Mouse (Mus musculus) liver, postnatal 0 days (tissue): ENCODE measurements at regions not wholly inside any gene's neighbourhood (a gene's known extent, or its start where the extent isn't known, plus 50 kb on each side); places are given as distances from the start of the nearest gene placed in this dataset.

Experiments used
- ATAC-seq: fragments of 200-750 bp; cut with Nextera tagmentation; 2 replicates; pipeline ENCODE4 v1.8.0; 2017; ENCODE audit warnings: mild to moderate bottlenecking, moderate library complexity
- DNase-seq: peaks from one replicate; pipeline ENCODE4 v3.0.0-alpha.2; 2016
- H3K27ac ChIP-seq: fragments of 300-500 bp; sonication (generic); 2 replicates; pipeline ENCODE4 v1.5.1; 2014; ENCODE audit warnings: antibody characterized with exemption, moderate library complexity, mild to moderate bottlenecking, low read depth
- H3K27me3 ChIP-seq: fragments of 300-500 bp; sonication (generic); 2 replicates; pipeline ENCODE4 v1.6.1; 2014; ENCODE audit warnings: low read length, control low read depth, mixed read lengths; ENCODE audit not compliant: insufficient read depth
- H3K36me3 ChIP-seq: fragments of 300-500 bp; sonication (generic); replicated peaks from 2 replicates; pipeline ENCODE4 v1.6.1; 2014; ENCODE audit warnings: mild to moderate bottlenecking, control low read depth, low read length, moderate library complexity, mixed read lengths; ENCODE audit not compliant: insufficient read depth
- H3K4me1 ChIP-seq: fragments of 300-500 bp; sonication (generic); 2 replicates; pipeline ENCODE4 v1.6.1; 2014; ENCODE audit warnings: antibody characterized with exemption, mild to moderate bottlenecking, control low read depth; ENCODE audit not compliant: insufficient read depth
- H3K4me2 ChIP-seq: fragments of 300-500 bp; sonication (generic); 2 replicates; pipeline ENCODE4 v1.6.1; 2014; ENCODE audit warnings: low read depth, mild to moderate bottlenecking, low read length, moderate library complexity, mixed read lengths
- H3K4me3 ChIP-seq: fragments of 300-500 bp; sonication (generic); 2 replicates; pipeline ENCODE4 v1.5.1; 2014; ENCODE audit warnings: low read depth, low read length
- H3K9ac ChIP-seq: fragments of 300-500 bp; sonication (generic); replicated peaks from 2 replicates; pipeline ENCODE4 v1.6.1; 2014; ENCODE audit warnings: mild to moderate bottlenecking, moderate library complexity
- H3K9me3 ChIP-seq: fragments of 300-500 bp; sonication (generic); 2 replicates; pipeline ENCODE4 v1.6.1; 2016; ENCODE audit warnings: mild to moderate bottlenecking, control low read depth, low read length, mixed read lengths
- CTCF ChIP-seq: sonication (generic); IDR thresholded peaks from 2 replicates; pipeline ENCODE4 v1.5.1; 2016; ENCODE audit warnings: antibody characterized with exemption, low read depth
- EP300 ChIP-seq: IDR thresholded peaks from 2 replicates; pipeline ENCODE4 v1.6.1; 2016; ENCODE audit warnings: antibody characterized with exemption, low read depth, mild to moderate bottlenecking
- WGBS: fragments of 180-500 bp; shearing (Covaris S2); extraction: QIAGEN DNeasy Blood & Tissue Kit; methylation state at CpG from one replicate; pipeline ENCODE4 v1.1.7; 2014; ENCODE audit not compliant: insufficient replicate concordance; 5-methylcytosine and 5-hydroxymethylcytosine counted together

DNA sequence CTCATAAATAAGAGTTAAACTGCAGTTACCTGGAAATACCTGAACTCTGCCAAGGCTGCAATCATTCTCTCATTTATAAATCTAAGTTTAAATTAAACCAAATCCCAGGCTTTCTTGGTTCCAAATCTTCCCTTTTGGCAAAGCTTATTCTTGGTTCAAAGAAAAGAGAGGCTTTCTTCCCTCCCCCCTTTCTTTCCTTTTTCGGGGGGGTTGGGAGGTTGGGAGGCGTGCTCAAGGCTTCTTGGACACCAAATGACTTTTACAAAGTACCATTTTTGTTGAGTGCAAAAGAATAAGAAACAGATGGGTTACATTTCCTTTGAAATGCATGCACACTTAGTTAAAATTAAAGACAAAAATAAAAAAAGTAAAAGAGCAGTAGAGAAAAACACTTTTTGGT is 105.4 kb upstream of the Mroh9 start:
- WGBS, result 66% methylated on average over 2 of the region's 2 CpGs
- no peak overlapping the region for H3K4me2 ChIP-seq
- no peaks in the 10 kb centered on the region for H3K36me3 ChIP-seq
- H3K4me3 ChIP-seq, result no peak overlapping the region
- H3K27ac ChIP-seq, result no peak overlapping the region
- no peaks in the 10 kb centered on the region for H3K27me3 ChIP-seq
- TF ChIP-seq EP300 (no peak), CTCF (no peak)
- no peak overlapping the region for H3K9ac ChIP-seq
- no peaks in the 10 kb centered on the region for H3K4me1 ChIP-seq
- H3K9me3 ChIP-seq, result no peaks in the 10 kb centered on the region
- DNase-seq, result no peak
- ATAC-seq, result no peak

GRCm38 (mm10) chr1:163181851-163182250 is 96.4 kb upstream of the Mroh9 start:
- Histone ChIP-seq H3K27ac (no peak overlapping the region), H3K4me2 (no peak overlapping the region), H3K9ac (no peak overlapping the region), H3K9me3 (no peaks in the 10 kb centered on the region), H3K36me3 (no peaks in the 10 kb centered on the region), H3K27me3 (no peaks in the 10 kb centered on the region), H3K4me1 (no peaks in the 10 kb centered on the region), H3K4me3 (no peak overlapping the region)
- 39% methylated on average over 2 of the region's 2 CpGs for WGBS
- DNase-seq, result no peak
- TF ChIP-seq CTCF (no peak), EP300 (no peak)
- ATAC-seq, result no peak

GRCm38 (mm10) chr1:163177011-163177410 is 91.5 kb upstream of the Mroh9 start:
- no peak for ATAC-seq
- Histone ChIP-seq H3K4me1 (no peaks in the 10 kb centered on the region), H3K9ac (no peak overlapping the region), H3K27ac (no peak overlapping the region), H3K27me3 (no peaks in the 10 kb centered on the region), H3K4me3 (no peak overlapping the region), H3K36me3 (no peaks in the 10 kb centered on the region), H3K9me3 (no peaks in the 10 kb centered on the region), H3K4me2 (no peak overlapping the region)
- DNase-seq, result no peak
- 40% methylated on average over 3 of the region's 3 CpGs for WGBS
- TF ChIP-seq EP300 (no peak), CTCF (no peak)

GRCm38 (mm10) chr1:163167051-163167450 is 81.6 kb upstream of the Mroh9 start:
- TF ChIP-seq CTCF (no peak), EP300 (no peak)
- no peaks in the 10 kb centered on the region for H3K9me3 ChIP-seq

GRCm38 (mm10) chr1:163163636-163164035 is 78.2 kb upstream of the Mroh9 start:
- TF ChIP-seq CTCF (no peak), EP300 (no peak)
- ATAC-seq, result no peak
- Histone ChIP-seq H3K4me1 (no peaks in the 10 kb centered on the region), H3K4me3 (no peak overlapping the region), H3K36me3 (no peaks in the 10 kb centered on the region), H3K27me3 (no peaks in the 10 kb centered on the region), H3K4me2 (no peak overlapping the region), H3K9me3 (no peaks in the 10 kb centered on the region), H3K27ac (no peak overlapping the region), H3K9ac (no peak overlapping the region)
- WGBS, result 37% methylated on average over 2 of the region's 2 CpGs
- DNase-seq, result no peak

More at GRCm38 (mm10) chr1:163167051-163167450, 81.6 kb upstream of the Mroh9 start:
- no peaks in the 10 kb centered on the region for H3K4me1 ChIP-seq
- DNase-seq (no peak), ATAC-seq (no peak)
- H3K36me3 ChIP-seq, result no peaks in the 10 kb centered on the region
- H3K27ac ChIP-seq, result no peak overlapping the region
- no peak overlapping the region for H3K4me2 ChIP-seq
- H3K4me3 ChIP-seq, result no peak overlapping the region
- H3K27me3 ChIP-seq, result no peaks in the 10 kb centered on the region
- no peak overlapping the region for H3K9ac ChIP-seq

- TF ChIP-seq EP300 (no peak), CTCF (no peak)
- ATAC-seq (no peak), DNase-seq (no peak)
- WGBS, result 49% methylated on average over 3 of the region's 3 CpGs
- Histone ChIP-seq H3K36me3 (no peaks in the 10 kb centered on the region), H3K4me2 (no peak overlapping the region), H3K9me3 (no peaks in the 10 kb centered on the region), H3K27me3 (no peaks in the 10 kb centered on the region), H3K9ac (no peak overlapping the region), H3K4me1 (no peaks in the 10 kb centered on the region), H3K4me3 (no peak overlapping the region), H3K27ac (no peak overlapping the region)
Measured at GRCm38 (mm10) chr1:163159911-163160310, 74.4 kb upstream of the Mroh9 start.

DNA sequence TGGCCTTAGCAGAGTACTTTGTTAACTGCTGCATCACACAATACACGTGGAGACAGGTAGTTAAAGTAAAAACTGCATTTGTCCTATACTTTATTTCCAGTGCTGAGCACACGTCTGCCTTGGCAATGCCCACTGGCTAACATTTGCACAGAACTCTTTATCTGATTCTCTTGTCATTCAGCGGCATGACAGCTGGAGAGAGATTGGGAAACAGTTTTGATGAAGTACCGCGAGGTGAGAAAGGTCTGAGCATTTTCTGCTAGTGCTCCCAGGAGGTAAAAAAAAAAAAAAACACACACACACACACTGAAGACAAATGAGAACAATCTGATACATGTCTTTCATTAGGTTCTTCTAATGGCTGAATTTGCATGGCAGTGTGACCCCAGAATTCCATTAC is 73.0 kb upstream of the Mroh9 start:
- H3K36me3 ChIP-seq, result no peaks in the 10 kb centered on the region
- H3K9ac ChIP-seq, result no peak overlapping the region
- no peaks in the 10 kb centered on the region for H3K27me3 ChIP-seq
- H3K4me1 ChIP-seq, result no peaks in the 10 kb centered on the region
- DNase-seq (no peak), ATAC-seq (no peak)
- no peaks in the 10 kb centered on the region for H3K9me3 ChIP-seq
- 49% methylated on average over 5 of the region's 5 CpGs for WGBS
- no peak for TF ChIP-seq EP300
- no peak for TF ChIP-seq CTCF
- H3K4me2 ChIP-seq, result no peak overlapping the region
- no peak overlapping the region for H3K4me3 ChIP-seq
- no peak overlapping the region for H3K27ac ChIP-seq
